Mouse (Mus musculus) spleen, postnatal 14 days (tissue): Measurements from ENCODE around the gene Slc37a4.
"Not testable (repeated sequence)": the region's sequence is repeated elsewhere in the genome, so short reads cannot be mapped to it uniquely, and the experiment has no call there.

ENCODE experiments used
- DNase-seq, 2 experiments: peaks; one replicate each; pipeline ENCODE4 v3.0.0; 2021 to 2022; ENCODE audit warnings: low spot score in 2 of 2

Slc37a4 gene

DNA sequence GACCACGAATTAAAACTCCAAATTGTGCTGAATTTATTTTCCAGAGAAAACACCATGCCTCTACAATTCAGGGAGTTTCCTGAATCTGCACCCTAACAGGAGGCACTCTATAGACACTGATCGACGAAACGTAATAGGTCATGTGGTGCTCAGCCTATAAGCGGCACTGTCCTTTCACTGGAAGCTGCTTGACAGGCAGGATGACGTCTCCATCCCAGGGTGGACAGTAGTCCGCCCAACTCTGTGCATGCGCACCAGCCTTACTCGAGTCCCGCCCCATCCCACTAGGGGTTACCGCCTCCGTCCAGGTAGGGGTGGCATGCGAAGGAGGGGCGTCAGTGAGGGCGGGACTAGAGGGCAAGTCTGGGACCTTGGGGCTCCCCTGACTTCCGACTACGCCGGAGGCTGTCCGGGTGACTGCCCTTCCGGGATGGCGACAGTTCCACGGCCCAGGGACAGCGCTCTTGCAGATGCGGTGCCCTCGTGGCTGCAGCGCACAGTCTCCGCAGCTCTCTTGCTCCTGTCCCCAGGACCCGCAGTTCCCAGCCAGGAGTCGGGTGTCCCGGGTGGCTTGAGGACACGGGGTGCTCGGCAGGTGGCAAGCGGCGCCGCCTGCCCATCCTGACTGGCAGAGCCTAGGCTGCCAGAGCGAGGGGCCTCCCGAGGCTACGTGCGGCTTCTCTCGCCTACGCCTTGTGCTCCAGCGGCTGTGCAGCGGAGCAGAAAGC lies at the start of gene Slc37a4:
Gene Slc37a4 (plus strand): TSS at position 169 of the 728 bp plus-strand sequence.
- DNase-seq, result peak; percentile 87 to 88

DNA sequence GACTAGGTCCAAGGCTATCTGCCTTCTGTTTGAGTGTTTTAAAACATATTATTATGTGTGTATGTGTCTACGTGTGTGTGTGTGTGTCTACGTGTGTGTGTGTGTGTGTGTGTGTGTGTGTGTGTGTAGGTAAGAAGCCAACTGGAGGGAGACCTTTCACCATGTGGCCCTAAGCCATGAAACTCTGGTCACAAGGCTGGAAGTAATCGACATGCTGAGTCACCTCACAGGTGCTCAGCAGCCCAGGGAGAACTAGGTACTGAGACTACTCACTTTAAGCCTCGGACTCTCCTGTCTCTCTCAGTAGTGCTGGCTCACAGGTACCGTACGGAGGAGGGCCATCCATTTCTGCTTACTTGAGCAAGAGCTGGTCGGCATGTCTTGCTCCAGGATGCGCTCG lies 49.5 kb upstream of the Slc37a4 start:
- no peak for DNase-seq

DNA sequence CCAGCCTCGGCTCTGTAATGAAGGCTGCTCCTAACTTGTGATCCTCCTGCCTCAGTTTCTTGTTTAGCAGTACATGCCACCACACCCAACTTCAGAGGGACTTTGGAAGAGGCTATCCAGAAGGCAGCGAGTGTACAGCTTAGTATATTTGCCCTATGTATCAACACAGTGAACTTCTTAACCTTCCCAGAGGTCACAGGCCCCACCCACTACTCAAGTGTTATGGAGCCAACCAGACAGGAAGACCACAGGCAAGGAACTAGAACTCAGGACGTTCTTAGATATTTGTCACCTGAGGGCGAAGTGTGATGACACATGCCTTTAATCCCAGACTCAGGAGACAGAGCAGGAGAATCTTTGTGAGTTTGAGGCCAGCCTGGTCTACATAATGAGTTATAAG lies 49.0 kb upstream of the Slc37a4 start:
- no peak for DNase-seq

DNA sequence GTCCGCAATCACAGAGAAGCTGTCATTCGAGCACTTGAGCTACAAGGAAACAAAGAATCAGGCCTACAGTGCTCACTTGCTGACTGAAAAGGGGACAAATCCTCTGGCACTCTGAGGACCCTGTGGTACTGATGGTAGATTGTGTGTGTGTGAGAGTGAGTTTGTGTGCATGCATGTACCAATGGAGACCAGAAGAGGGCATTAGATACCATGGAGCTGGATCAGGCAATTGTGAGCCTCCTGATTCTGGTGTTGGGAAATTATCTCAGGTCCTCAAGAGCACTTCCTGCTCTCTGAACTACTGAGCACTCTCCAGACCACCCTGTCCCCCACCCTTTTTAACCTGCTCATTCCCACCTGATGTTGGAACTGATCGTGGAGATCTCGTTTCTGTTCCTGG lies 48.1 kb upstream of the Slc37a4 start:
- DNase-seq, result no peak

DNA sequence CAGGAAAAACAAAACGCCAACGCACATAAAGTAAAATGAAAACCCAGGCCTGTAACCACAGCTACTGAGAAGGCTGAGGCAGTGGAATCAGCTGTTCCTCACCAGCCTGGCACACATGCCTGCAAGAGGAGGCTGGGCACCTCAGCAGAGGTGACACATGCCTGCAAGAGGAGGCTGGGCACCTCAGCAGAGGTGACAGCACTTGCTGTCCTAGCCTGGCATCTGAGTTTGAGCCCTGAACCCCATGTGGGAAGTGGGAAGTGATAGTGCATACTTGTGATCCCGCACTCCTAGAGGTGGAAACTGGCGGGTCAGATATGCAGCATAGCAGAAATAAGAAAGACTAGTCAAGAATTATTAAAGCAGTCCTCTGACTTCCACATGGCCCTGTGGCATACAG lies 45.3 kb upstream of the Slc37a4 start:
- DNase-seq, result no peak

DNA sequence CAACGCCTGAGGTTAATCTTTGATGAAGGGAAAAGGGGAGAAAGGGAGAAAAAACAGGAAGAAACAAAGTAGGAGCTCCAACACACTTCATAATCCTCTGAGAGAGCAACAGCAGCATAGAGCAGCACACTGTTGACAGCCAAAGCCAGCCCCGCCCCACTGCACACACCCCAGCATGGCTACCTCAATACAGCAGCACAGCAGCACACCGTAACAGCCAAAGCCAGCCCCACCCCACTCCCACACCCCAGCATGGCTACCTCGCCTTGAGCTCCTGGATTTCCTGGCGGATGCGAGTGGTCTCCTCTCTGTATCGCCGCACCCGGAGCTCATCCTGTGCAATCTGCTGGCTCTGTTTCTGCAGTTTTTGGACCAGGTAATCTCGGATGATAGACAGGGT lies 44.3 kb upstream of the Slc37a4 start:
- no peak for DNase-seq

DNA sequence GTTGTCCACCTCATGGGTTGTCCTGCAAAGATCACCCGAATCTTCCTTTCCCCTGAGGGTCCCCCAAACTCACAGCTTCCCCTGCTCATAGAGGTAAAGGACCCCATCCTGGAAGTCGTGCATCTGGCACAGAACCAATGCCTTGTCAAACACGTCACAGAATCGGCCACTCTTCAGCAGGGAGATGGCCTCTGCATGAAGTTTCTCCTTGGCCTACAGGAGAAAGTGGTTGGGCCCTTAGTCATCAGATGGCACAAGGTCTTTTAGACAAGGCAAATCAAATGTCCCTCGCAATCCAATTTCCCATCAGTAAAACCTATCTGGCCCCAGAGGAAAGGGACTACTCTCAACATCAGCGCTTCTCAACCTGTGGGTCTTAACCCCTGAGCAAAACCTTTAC lies 43.5 kb upstream of the Slc37a4 start:
- DNase-seq, result no peak

DNA sequence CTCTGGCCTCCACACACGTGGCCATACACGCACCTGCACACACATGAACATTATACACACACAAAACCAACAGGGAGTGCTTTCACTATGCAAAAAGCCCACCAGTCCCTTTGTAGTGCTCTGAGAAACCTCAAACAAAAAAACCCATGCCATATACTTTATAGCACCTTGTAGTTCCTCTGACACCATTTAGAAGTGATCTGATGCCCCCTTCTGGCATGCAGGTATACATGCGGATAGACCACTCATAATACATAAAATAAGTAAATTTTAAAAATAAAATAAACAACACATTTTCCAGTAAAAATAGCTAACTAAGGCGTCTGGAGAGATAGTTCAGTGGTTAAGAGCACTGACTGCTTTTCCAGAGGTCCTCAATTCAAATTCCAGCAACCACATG lies 39.4 kb upstream of the Slc37a4 start:
- no peak for DNase-seq

DNA sequence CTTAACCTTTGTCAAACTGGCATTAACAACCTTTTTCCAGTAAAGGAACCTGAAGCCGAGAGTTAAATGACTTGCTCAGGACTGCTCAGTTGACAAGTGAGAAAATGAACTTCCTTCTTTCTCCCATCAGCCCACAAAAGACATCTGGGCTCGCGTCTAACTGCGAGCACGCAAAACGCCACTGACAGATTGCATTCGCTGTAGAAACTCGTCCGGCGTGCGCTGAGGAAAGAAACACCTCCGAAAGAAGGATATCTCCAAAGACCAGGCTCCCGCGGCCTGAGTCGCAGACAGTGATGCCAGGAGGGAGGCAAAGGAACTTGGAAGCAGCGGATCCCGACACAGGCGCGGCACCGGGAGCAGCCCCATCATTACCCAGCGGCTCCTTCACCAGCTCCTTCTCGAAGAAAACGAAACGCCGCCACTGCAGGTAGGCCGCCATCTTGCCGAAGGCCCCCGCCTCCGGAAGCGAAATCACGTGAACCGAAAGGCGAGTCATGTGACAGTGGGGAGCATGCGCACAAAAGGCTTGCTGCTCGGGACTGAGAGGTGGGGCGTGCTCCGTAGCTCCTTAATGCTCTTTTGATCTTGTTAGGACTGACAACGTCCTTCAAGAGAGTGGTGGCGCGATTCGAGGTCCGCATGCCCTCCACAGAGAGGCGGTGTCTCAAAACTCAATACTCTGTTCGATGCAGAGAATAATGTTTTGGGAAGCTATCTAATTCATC lies 35.3 kb upstream of the Slc37a4 start, which contains the start of gene Vps11:
Gene Vps11 (minus strand): TSS at position 481 of the 728 bp plus-strand sequence.
- peak; percentile 93 to 94 for DNase-seq

DNA sequence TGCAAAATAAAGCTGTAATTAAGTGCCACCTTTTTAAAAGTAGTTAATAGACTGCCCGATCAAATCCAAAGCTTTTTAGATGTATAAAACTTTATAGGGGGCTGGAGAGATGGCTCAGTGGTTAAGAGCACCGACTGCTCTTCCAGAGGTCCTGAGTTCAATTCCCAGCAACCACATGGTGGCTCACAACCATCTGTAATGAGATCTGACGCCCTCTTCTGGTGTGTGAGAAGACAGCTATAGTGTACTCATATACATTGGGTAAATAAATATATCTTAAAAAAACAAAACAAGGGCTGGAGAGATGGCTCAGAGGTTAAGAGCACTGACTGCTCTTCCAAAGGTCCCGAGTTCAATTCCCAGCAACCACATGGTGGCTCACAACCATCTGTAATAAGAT lies 34.7 kb upstream of the Slc37a4 start:
- not testable (repeated sequence) for DNase-seq

DNA sequence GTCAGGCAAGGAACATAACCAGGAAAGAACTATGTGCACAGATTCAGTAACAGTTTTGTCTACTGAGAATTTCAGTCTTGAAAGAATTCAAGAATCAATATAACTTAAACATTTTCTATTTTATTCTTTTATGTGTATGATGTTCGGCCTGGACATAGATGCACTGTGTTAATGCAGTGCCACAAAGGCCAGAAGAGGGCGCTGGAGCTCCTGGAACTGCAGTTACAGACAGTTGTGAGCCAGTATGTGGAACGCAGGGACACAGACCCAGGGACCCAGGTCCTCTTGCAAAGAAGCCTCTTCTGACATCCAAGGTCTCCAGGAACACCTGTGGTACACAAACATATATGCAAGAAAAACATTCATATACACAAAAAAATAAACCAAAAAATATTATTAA lies 32.2 kb upstream of the Slc37a4 start:
- DNase-seq, result peak in 1 of 2 experiments; percentile 33

DNA sequence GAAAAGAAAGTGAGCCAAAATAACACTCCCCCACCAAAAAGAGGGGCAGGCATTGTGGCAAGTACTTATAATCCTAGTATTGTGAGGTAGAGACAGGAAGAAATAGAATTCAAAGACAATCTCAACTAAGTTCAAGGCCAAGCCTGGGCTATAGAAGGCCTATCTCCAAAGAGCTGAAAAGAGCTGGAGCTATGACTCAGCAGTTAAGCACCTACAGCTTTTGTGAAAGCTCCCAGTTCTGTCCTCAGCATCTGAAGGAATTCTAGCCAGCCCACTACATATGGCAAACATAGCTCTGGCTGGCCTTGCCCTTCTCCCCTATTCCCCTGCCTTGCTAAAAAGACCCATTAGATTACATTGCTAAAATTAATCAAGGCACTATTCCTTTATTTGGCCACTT lies 23.3 kb upstream of the Slc37a4 start:
- no peak for DNase-seq

DNA sequence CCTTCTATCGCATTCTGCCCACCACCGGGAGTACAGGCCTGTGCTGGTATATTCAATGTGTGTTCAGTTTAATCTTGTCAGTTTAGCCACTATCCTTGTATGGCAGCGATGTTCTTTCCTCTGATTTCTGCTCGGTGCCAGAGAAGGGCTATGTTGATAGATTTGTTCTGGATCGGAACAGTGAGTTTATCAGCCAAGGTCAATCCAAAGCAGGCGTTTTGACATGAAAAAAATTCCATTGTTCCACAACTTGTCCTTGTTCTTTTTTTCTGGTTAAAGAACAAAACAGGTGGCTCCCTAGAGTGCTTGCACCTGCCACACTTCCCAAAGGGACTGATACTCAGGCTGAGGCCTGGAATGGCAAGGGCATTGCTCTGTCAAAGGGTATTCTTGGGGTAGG lies 20.5 kb upstream of the Slc37a4 start:
- no peak for DNase-seq

DNA sequence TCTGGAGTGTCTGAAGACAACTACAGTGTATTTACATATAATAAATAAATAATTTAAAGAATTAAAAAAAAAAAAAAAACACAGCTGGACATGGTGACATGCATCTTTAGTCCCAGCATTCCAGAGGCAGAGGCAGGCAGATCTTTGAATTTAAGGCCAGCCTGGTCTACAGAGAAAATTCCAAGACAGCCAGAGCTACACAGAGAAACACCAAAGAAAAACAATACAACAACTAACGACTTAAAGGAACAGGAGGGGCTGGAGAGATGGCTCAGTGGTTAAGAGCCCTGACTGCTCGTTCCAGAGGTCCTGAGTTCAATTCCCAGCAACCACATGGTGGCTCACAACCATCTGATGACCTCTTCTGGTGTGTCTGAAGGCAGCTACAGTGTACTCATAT lies 19.3 kb upstream of the Slc37a4 start:
- not testable (repeated sequence) for DNase-seq

DNA sequence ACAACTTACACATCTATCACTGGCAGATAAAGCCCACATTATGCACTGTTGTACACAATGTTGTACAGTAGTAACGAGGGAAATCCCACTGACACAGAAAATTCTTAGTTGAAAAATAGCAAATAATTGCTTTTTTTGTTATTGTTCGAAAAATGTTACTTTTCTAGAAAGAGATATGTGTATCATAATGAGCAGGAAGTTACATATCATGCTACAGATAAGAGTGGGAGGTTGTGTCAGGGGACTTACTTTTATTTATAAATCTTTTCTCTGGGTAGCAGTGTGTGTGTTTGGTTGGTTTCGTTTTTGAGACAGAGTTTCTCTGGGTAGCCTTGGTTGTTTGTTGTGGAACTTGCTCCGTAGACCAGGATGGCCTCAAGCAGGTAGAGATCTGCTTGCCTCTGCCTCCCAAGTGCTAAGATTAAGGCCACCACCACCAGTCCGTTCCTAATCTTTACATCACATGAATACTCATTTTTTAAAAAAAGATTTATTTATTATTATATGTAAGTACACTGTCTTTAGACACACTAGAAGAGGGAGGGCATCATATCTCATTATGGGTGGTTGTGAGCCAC lies 18.4 kb upstream of the Slc37a4 start:
- DNase-seq, result no peak

DNA sequence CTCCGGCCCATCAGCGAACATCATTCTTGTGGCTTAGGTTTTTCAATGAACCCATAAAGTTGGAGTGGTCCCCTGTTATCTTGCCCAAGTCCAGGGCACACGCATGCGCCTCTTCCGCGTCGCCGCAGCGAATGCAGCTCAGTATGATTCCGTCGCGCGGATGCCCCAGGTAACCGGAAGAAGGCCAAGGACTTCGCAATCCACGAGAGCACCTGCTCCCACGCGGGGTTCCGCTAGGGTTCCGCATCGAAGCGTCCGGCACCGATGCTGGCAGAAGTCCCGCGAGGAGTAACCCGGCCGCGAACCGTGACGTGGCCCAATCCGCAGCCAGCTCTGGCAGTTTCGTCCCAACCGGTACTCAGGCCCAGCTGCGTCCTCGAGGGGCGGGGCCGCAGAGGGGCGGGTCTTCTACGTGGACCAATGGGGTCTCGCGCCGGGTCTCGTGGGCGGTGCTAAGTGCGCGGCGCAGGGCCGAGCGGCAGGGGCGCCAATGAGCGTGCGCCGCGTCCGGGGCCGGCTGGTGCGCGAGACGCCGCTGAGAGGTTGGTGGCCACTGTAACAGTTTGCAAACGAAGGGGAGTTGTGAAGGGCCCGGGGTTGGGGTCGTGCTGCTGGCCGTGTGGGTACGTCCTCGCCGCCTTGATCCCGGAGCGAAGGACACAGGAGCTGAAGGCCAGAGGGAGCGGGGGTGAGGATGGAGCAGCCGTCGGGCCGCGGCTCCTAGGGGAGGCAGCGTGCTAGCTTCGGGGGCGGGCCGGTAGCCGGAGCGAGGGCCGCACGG lies 17.4 kb upstream of the Slc37a4 start, which contains the start of gene Hyou1:
Gene Hyou1 (plus strand): TSS at position 437 of the 781 bp plus-strand sequence.
- DNase-seq, result peak; percentile 99 to 100

DNA sequence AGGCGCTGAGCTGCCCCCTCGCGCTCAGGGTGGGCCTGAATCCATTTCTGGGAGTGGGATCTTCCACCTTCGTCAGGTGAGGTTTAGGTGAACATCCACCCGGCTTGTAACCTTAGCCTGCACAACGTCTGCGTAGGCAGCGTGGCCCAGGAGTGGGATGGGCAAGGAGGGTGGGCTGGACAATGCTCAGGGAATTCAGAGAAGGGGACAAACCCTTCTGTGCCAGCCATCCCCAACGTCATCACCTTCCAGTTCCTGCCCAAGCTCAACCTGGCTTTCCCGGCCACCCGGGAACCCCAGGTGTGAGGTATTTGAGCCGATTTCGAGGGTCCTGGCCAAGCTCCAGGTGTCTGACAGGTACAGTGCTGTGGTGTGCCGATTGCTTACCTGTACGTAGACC lies 16.8 kb upstream of the Slc37a4 start:
- DNase-seq, result no peak

DNA sequence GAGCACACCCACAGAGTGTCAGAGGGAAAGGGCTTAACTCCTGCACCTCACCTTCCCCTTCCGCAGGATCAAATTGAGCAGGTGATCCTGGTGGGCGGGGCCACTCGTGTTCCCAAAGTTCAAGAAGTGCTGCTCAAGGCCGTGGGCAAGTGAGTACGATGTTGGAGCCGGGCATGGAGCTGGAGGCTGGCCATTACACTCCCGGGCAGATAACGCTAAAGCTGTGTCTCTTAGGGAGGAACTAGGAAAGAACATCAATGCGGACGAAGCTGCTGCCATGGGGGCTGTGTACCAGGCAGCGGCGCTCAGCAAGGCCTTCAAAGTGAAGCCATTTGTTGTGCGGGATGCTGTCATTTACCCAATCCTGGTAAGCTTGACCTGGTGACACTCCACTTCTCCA lies 12.1 kb upstream of the Slc37a4 start:
- DNase-seq, result no peak

DNA sequence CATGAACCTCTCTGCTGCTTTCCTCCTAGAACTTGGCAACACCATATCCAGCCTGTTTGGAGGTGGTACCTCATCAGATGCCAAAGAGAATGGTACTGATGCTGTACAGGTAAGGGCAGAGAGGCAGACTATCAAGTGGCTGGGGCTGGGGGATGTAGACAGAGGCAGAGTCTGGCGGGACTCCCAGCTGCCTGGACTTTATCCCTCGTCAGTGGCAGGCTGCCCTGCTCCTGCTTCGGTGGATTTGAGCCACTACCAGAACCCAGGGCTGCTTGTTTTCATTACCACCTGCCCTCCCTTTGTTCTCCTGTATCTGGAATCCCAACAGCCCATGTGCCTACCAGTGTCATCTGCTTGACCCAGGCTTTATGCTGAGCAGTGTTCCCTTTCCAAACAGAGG lies 9.4 kb upstream of the Slc37a4 start:
- no peak for DNase-seq

DNA sequence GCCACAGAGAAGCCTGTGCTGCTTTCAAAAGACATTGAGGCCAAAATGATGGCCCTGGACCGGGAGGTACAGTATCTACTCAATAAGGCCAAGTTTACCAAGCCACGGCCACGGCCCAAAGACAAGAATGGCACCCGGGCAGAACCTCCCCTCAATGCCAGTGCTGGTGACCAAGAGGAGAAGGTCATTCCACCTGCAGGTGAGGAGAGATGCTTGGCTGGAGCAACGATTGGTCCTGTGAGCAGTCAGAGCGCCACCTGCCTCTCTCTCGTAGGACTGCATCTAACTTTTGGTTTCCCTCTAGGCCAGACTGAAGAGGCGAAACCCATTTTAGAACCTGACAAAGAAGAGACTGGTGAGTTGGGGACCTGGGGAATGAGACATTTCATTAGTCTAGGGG lies 7.4 kb upstream of the Slc37a4 start:
- DNase-seq, result peak in 1 of 2 experiments; percentile 55

DNA sequence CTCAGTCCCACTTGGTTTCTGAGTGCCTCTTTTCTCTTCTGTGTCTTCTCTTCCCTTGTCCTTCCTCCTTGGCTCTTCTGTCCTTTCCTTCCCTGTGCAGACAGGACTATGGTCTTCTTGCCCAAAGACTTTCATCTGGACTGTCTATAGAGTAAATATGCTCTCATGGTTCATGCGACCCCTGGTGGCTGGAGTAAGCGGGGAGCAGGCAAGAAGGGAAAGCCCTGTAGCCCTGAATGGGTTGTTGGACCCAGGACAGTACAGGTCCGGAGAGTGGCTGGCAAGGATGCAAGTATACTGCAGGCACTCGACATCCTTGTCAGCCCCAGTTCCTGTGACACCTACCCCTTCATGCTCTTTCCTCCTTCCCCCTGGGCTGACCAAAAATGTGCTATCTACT lies 5.2 kb upstream of the Slc37a4 start:
- peak; percentile 55 to 74 for DNase-seq

DNA sequence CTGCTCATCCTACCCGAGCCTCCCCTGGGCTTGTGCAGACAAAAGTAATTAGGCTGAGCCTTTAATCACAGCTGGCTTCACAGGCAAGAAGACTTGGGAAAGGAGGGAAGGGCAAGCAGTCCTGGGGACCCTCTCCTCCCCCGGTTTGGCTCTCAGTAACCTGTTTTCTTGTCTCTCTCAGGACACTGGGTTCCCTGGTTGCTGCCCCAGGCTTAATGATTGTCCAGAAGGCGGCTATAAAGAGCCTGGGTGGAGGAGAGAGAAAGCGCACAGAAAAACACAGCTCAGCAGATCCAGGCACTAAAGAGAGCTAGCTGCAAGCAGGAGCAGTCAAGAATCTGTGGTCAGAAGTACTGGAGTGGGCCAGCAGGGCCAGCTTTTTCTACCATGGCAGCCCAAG lies 1.4 kb downstream of the Slc37a4 start:
- DNase-seq, result no peak
